Mouse (Mus musculus): ENCODE results near the gene Rfx7.

The Rfx7 gene

GRCm38 (mm10) chr9:72531996-72532380 lies at the start of gene Rfx7:
Gene Rfx7 (plus strand): TSS chr9:72532240.
- DNase-seq (ENCODE audit: low spot score): peak; percentile 67

- no peak for DNase-seq (ENCODE audit: low spot score)
Observed at GRCm38 (mm10) chr9:72488523-72488922, 43.5 kb upstream of the Rfx7 start.

GRCm38 (mm10) chr9:72489131-72489530 lies 42.9 kb upstream of the Rfx7 start:
- no peak for DNase-seq (ENCODE audit: low spot score)

- DNase-seq (ENCODE audit: low spot score): peak; percentile 91
Observed at GRCm38 (mm10) chr9:72491559-72492193, 40.4 kb upstream of the Rfx7 start.

GRCm38 (mm10) chr9:72492194-72492565 lies 39.9 kb upstream of the Rfx7 start, which contains the start of gene Tex9:
Gene Tex9 (minus strand): TSS chr9:72492212.
- no peak for DNase-seq (ENCODE audit: low spot score)

- no peak for DNase-seq (ENCODE audit: low spot score)
Observed at GRCm38 (mm10) chr9:72493465-72493864, 38.6 kb upstream of the Rfx7 start.

- no peak for DNase-seq (ENCODE audit: low spot score)
Observed at GRCm38 (mm10) chr9:72493984-72494685, 37.9 kb upstream of the Rfx7 start.

GRCm38 (mm10) chr9:72496691-72497090 lies 35.3 kb upstream of the Rfx7 start:
- DNase-seq (ENCODE audit: low spot score): no peak

GRCm38 (mm10) chr9:72497171-72497570 lies 34.9 kb upstream of the Rfx7 start:
- no peak for DNase-seq (ENCODE audit: low spot score)

GRCm38 (mm10) chr9:72512229-72512981 lies 19.6 kb upstream of the Rfx7 start:
- no peak for DNase-seq (ENCODE audit: low spot score)

GRCm38 (mm10) chr9:72515366-72515765 lies 16.7 kb upstream of the Rfx7 start:
- no peak for DNase-seq (ENCODE audit: low spot score)

- no peak for DNase-seq (ENCODE audit: low spot score)
Observed at GRCm38 (mm10) chr9:72519246-72519645, 12.8 kb upstream of the Rfx7 start.

GRCm38 (mm10) chr9:72520849-72521248 lies 11.2 kb upstream of the Rfx7 start:
- DNase-seq (ENCODE audit: low spot score): no peak

GRCm38 (mm10) chr9:72526091-72526490 lies 5.9 kb upstream of the Rfx7 start:
- DNase-seq (ENCODE audit: low spot score): no peak

- peak; percentile 83 for DNase-seq (ENCODE audit: low spot score)
Observed at GRCm38 (mm10) chr9:72530237-72530636, 1.8 kb upstream of the Rfx7 start.

GRCm38 (mm10) chr9:72530824-72531223 lies 1.2 kb upstream of the Rfx7 start:
- DNase-seq (ENCODE audit: low spot score): peak; percentile 66

GRCm38 (mm10) chr9:72531291-72531995 lies 597 bp upstream of the Rfx7 start:
- DNase-seq (ENCODE audit: low spot score): peak; percentile 88

- peak; percentile 78 for DNase-seq (ENCODE audit: low spot score)
Observed at GRCm38 (mm10) chr9:72532381-72533088, 495 bp downstream of the Rfx7 start.

GRCm38 (mm10) chr9:72533089-72533415 lies 1.0 kb downstream of the Rfx7 start:
- no peak for DNase-seq (ENCODE audit: low spot score)

- no peak for DNase-seq (ENCODE audit: low spot score)
Observed at GRCm38 (mm10) chr9:72534985-72535384, 2.9 kb downstream of the Rfx7 start.

GRCm38 (mm10) chr9:72535394-72535793 lies 3.4 kb downstream of the Rfx7 start:
- DNase-seq (ENCODE audit: low spot score): no peak

GRCm38 (mm10) chr9:72537086-72537485 lies 5.0 kb downstream of the Rfx7 start:
- DNase-seq (ENCODE audit: low spot score): no peak

Measured in yolk sac, embryonic 10.5 days (tissue).